Mouse (Mus musculus): Measurements from ENCODE around the gene Fam193b.

Fam193b gene

GRCm38 (mm10) chr13:55525733-55526553, 45.0 kb downstream of the Fam193b start:
- no peak for DNase-seq

GRCm38 (mm10) chr13:55523951-55524600, 46.8 kb downstream of the Fam193b start:
- DNase-seq, result no peak

GRCm38 (mm10) chr13:55523278-55523677, 47.6 kb downstream of the Fam193b start:
- DNase-seq, result no peak

GRCm38 (mm10) chr13:55522730-55523129, 48.2 kb downstream of the Fam193b start:
- DNase-seq, result no peak

GRCm38 (mm10) chr13:55519606-55520005, 51.3 kb downstream of the Fam193b start:
- no peak for DNase-seq

- DNase-seq, result peak; percentile 95
Observed at GRCm38 (mm10) chr13:55516955-55517354, 54.0 kb downstream of the Fam193b start.

- DNase-seq, result no peak
Observed at GRCm38 (mm10) chr13:55513828-55514227, 57.1 kb downstream of the Fam193b start.

- DNase-seq, result peak; percentile 81
Observed at GRCm38 (mm10) chr13:55513111-55513748, 57.7 kb downstream of the Fam193b start, which contains the start of gene Pdlim7. Pdlim7 (minus strand) TSS chr13:55513676.

GRCm38 (mm10) chr13:55512379-55513031, 58.4 kb downstream of the Fam193b start:
- no peak for DNase-seq

- DNase-seq, result no peak
Observed at GRCm38 (mm10) chr13:55511492-55511861, 59.4 kb downstream of the Fam193b start.

GRCm38 (mm10) chr13:55510668-55511491, 60.0 kb downstream of the Fam193b start:
- DNase-seq, result no peak

GRCm38 (mm10) chr13:55510332-55510667, 60.6 kb downstream of the Fam193b start:
- DNase-seq, result no peak

- no peak for DNase-seq
Observed at GRCm38 (mm10) chr13:55508531-55508930, 62.4 kb downstream of the Fam193b start.

- DNase-seq, result no peak
Observed at GRCm38 (mm10) chr13:55507877-55508276, 63.0 kb downstream of the Fam193b start.

GRCm38 (mm10) chr13:55506697-55507096, 64.2 kb downstream of the Fam193b start:
- no peak for DNase-seq

GRCm38 (mm10) chr13:55505810-55506209, 65.1 kb downstream of the Fam193b start:
- no peak for DNase-seq

GRCm38 (mm10) chr13:55504390-55504789, 66.5 kb downstream of the Fam193b start:
- DNase-seq, result no peak

- no peak for DNase-seq
Observed at GRCm38 (mm10) chr13:55502405-55502804, 68.5 kb downstream of the Fam193b start.

GRCm38 (mm10) chr13:55500575-55500974, 70.3 kb downstream of the Fam193b start:
- no peak for DNase-seq

GRCm38 (mm10) chr13:55498906-55499305, 72.0 kb downstream of the Fam193b start:
- no peak for DNase-seq

GRCm38 (mm10) chr13:55496661-55497060, 74.3 kb downstream of the Fam193b start:
- DNase-seq, result no peak

- DNase-seq, result no peak
Observed at GRCm38 (mm10) chr13:55495702-55496101, 75.2 kb downstream of the Fam193b start.
